Mouse (Mus musculus) megakaryocyte, embryonic 14.5 days (primary cell): ENCODE data around the gene Rab31. TPM values are rescaled to one million over a fixed set of nuclear protein-coding genes. Genes with fewer than 3 reads are reported as not detected.

Source experiments
- H3K27me3 ChIP-seq: replicated peaks from 2 replicates; pipeline ENCODE3; 2012; ENCODE audit warnings: inconsistent platforms
- H3K36me3 ChIP-seq: replicated peaks from 2 replicates; pipeline ENCODE3; 2012; ENCODE audit warnings: low read length, inconsistent platforms, mixed read lengths
- H3K4me1 ChIP-seq: 2 replicates; pipeline ENCODE4 v1.6.1; 2012; ENCODE audit warnings: inconsistent platforms
- H3K4me3 ChIP-seq: replicated peaks from 2 replicates; pipeline ENCODE3; 2012; ENCODE audit warnings: moderate library complexity, mild to moderate bottlenecking, inconsistent platforms
- H3K9me3 ChIP-seq: 2 replicates; pipeline ENCODE4 v1.6.1; 2012; ENCODE audit warnings: inconsistent platforms
- FLI1 ChIP-seq: IDR thresholded peaks from 2 replicates; pipeline ENCODE4 v1.6.1; 2012; ENCODE audit warnings: low read length, inconsistent platforms, mixed read lengths
- GATA1 ChIP-seq: IDR thresholded peaks from 3 replicates; pipeline ENCODE4 v1.6.1; 2012; ENCODE audit warnings: mixed read lengths, low read length, inconsistent platforms, borderline replicate concordance
- polyA plus RNA-seq: library from polyadenylated mRNA; stranded (reverse); fragments of >175 nt; gene quantifications from 2 replicates; pipeline ENCODE4 v1.2.3, GENCODE M21; 2012; ENCODE audit warnings: low replicate concordance; ENCODE audit not compliant: insufficient read depth

Rab31 gene
- polyA plus RNA-seq, 1 experiment: 2.8 TPM

- Histone ChIP-seq H3K36me3 (peaks cover 3% of the 10 kb centered on the region), H3K4me1 (peaks cover 77% of the 10 kb centered on the region), H3K4me3 (peak overlapping the region; percentile 77), H3K9me3 (no peaks in the 10 kb centered on the region), H3K27me3 (no peaks in the 10 kb centered on the region)
- TF ChIP-seq GATA1: no peak
Observed at GRCm38 (mm10) chr17:65607574-65608311, 164.8 kb downstream of the Rab31 start.

GRCm38 (mm10) chr17:65606014-65606413 is 166.5 kb downstream of the Rab31 start:
- Histone ChIP-seq H3K36me3 (peaks cover 3% of the 10 kb centered on the region), H3K27me3 (no peaks in the 10 kb centered on the region), H3K4me3 (peak overlapping the region; percentile 60), H3K4me1 (peaks cover 84% of the 10 kb centered on the region), H3K9me3 (no peaks in the 10 kb centered on the region)
- TF ChIP-seq FLI1: no peak
- TF ChIP-seq GATA1: no peak

- Histone ChIP-seq H3K4me3 (no peak overlapping the region), H3K4me1 (peaks cover 86% of the 10 kb centered on the region), H3K9me3 (no peaks in the 10 kb centered on the region), H3K36me3 (peaks cover 3% of the 10 kb centered on the region), H3K27me3 (no peaks in the 10 kb centered on the region)
- TF ChIP-seq GATA1 (no peak), FLI1 (no peak)
Observed at GRCm38 (mm10) chr17:65604892-65605291, 167.7 kb downstream of the Rab31 start.

GRCm38 (mm10) chr17:65604315-65604714 is 168.2 kb downstream of the Rab31 start:
- no peaks in the 10 kb centered on the region for H3K27me3 ChIP-seq
- H3K4me3 ChIP-seq: peak overlapping the region; percentile 47
- H3K9me3 ChIP-seq: no peaks in the 10 kb centered on the region
- peaks cover 84% of the 10 kb centered on the region for H3K4me1 ChIP-seq
- peaks cover under 1% of the 10 kb centered on the region for H3K36me3 ChIP-seq
- no peak for TF ChIP-seq GATA1
- no peak for TF ChIP-seq FLI1

Other genes starting within 250 kb of the Rab31 start
- gene Tmem232, start 232.0 kb downstream of the Rab31 start, polyA plus RNA-seq: not detected in 2 replicates
- 91.1 and 360 TPM in 2 replicates for gene Vapa, start 159.2 kb downstream of the Rab31 start, polyA plus RNA-seq
- not detected in 2 replicates for gene Txndc2, start 130.6 kb downstream of the Rab31 start, polyA plus RNA-seq
- 3.2 and 5.2 TPM in 2 replicates for gene Ppp4r1, start 9.8 kb upstream of the Rab31 start, polyA plus RNA-seq
- 83.9 and 184 TPM in 2 replicates for gene Ralbp1, start 113.0 kb upstream of the Rab31 start, polyA plus RNA-seq
- gene Twsg1, start 178.5 kb upstream of the Rab31 start, polyA plus RNA-seq: 1.9 and 3.3 TPM in 2 replicates